Mouse (Mus musculus) lung, postnatal 0 days (tissue): ENCODE measurements at regions not wholly inside any gene's neighbourhood (a gene's known extent, or its start where the extent isn't known, plus 50 kb on each side); places are given as distances from the start of the nearest gene placed in this dataset.

ENCODE experiments used
- CTCF ChIP-seq: IDR thresholded peaks from 2 replicates; pipeline ENCODE4 v1.5.1; 2016; ENCODE audit warnings: antibody characterized with exemption, mild to moderate bottlenecking
- EP300 ChIP-seq: IDR thresholded peaks from 2 replicates; pipeline ENCODE4 v1.6.1; 2016; ENCODE audit warnings: antibody characterized with exemption, mild to moderate bottlenecking, control low read depth

DNA sequence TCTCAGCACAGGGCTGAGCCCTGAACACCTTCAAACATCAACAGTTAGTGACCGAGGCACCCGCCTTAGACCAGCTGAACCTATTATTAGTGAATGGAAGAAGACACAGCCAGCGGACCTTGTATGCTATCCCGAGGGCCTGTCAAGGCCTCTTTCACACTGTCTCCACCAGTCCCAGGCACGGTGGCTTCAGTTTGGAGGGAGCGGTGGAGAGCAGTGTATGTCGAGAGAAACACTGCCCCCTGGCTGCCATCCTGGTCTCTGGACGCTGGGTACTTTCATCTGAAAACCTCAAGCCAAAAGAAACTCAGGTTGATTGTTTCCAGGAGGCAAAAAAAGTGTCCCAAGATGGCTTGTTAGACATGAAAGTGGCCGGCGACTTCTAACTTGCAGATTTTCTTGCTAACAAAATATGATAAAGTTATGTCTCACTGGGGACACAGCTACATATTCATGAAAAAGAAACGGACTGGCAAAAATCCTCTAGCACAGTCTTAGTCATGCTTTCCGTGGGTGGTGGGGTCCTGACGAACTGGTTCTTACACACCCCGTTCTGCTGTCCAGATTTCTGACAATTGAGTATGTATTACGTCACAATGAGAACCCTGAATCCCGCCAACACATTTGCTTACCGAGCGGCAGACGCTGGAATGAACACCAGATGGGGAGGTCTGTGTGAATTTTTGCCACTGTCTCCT lies 57.2 kb upstream of the Igfbp7 start:
- peak; percentile 80 for TF ChIP-seq CTCF
- no peak for TF ChIP-seq EP300
